Mouse (Mus musculus) urinary bladder, postnatal 10 days (tissue): Measurements from ENCODE around the gene Gapdh.

ENCODE experiments used
- DNase-seq: peaks from one replicate; pipeline ENCODE4 v3.0.0; 2022; ENCODE audit warnings: low spot score

Gapdh gene

GRCm38 (mm10) chr6:125166051-125166751 lies at the start of gene Gapdh:
Gapdh (minus strand) TSS chr6:125166467.
- no peak for DNase-seq

DNA sequence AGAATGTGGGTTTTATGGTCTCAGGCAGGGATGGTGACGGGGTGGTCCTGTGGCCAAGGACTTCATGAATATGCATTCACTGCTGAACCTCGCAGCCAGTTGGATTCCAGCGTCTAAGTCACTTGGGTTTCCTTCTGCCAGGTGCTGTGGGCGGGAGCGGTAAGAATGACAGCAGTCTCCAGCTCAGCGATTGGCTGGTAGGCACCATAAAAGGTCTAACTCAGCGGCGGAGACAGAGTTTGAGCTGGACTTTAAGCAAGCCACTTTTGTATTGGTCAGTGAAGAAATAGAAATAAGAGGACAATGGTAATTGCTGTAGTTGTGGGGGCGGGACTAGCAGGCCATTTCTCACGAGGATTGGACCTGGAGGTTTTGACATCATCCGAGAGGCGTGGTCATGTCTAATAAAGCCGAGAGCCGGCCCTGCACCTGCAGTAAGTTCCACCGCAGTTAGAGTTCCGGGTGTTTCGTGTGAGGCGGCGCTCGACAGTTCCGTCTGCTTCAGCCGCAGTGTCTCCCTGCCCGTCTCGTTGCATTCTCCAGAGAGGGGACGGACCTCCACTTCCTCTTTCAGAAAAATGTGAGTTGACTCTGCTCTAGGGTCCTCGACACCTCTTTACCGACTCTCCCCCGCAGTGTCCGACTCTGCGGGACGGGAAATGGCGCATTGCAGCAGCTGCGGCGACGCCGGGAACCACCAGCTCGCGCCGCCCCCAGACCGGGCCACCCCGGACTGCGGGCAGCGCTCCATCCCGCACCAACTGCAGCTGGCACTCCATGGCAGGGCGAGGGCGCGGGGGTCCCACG lies 49.1 kb upstream of the Gapdh start, which contains the start of gene Vamp1:
Gene Vamp1, plus strand, starts transcription at position 404 of the 807 bp plus-strand sequence.
- DNase-seq, result peak; percentile 72

DNA sequence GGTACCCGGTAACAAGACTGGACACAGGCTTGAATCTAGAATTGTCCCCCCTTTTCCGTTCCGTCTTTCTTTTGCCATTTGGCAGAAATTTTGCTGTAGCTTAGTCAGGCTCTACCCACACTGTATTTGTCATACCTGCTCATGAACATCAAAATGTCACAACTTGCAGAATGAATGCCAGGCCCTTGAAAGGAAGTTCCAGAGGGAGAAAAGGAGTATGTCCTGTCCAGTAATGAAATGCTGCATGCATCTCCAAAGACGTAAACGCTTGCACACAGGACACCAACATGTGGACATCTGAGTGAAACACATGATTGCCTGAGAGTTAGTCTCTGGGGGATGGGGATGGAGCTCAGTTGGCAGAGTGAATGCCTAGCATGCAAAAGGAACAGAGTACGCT lies 47.4 kb upstream of the Gapdh start:
- DNase-seq, result no peak

GRCm38 (mm10) chr6:125213129-125213528 lies 46.9 kb upstream of the Gapdh start:
- DNase-seq, result no peak

DNA sequence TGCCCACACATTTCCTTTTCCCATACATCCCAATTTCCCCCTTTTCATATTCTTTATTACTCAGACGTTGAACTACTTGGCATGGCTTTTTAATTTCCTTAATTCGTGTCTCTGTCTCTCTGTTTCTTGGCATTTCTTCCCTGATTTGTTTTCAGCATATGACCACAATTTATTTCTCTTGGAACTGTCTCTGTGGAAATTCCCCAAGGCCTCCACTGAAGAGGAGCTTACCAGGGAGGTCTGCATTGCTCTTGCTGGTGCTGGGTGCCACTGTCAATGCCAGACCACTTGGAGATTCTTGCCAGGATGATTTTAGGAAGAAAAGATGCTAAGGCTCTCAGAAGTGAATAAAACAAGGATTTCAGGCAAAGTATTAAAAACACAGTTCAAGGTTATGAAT lies 46.4 kb upstream of the Gapdh start:
- no peak for DNase-seq

DNA sequence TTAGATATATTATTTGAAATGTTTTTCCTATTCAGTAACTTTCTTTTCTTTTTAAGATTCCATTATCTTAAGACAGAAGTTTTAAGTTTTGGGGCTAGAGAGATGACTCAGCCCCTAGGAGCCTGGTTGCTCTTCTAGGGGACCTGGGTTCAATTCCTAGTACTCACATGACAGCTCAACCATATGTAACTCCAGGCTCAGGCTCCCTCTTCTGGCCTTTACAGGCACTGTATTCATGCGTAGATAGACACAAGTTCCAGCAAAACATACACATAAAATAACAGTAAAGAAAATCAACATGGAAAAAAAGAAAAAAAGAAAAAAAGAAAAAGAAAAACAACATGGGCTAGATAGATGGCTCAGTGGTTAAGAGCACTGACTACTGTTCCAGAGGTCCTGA lies 44.2 kb upstream of the Gapdh start:
- no peak for DNase-seq

- no peak for DNase-seq
These were observed 30.9 kb upstream of the Gapdh start for GRCm38 (mm10) chr6:125197166-125197565.

- no peak for DNase-seq
These were observed 30.0 kb upstream of the Gapdh start for GRCm38 (mm10) chr6:125196301-125196700.

- DNase-seq, result no peak
These were observed 29.3 kb upstream of the Gapdh start for GRCm38 (mm10) chr6:125195541-125196075.

DNA sequence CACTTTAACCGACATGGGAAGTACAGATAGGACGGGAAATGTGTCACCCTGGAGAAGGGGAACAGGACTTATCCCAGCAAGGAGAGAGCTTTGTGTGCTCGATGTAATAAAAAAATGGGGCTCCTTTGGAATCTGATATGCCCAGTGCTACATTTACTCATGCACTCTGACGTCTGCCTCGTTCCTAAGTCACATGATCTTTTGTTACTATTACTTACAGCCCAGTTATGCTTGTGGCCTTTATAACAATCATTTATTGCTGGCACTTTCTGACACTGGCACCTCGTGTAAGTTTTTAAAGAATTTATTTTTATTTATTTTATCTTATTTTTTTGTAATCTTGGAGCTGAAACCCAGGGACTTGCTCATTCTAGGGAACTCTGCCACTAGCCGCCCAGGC lies 27.1 kb upstream of the Gapdh start:
- DNase-seq, result no peak

DNA sequence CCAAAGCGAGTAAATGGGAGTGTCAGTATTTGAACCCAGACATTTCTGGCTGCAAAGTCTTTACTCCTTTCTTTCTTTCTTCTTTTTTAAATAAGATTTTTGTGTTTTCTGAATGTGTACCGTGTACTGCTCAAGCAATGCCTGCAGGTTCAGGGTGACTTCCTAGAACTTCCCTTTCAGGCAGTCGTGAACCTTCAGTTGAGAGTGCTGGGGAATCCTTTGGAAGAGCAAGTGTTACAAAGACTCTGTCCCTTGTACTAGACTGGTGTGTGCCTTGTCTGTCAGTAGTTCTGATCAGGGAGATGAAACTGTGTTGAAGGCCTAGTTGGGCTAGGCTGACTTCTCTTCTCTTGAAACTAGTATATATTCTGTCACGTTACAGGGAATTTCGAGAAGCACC lies 26.6 kb upstream of the Gapdh start:
- DNase-seq, result no peak

DNA sequence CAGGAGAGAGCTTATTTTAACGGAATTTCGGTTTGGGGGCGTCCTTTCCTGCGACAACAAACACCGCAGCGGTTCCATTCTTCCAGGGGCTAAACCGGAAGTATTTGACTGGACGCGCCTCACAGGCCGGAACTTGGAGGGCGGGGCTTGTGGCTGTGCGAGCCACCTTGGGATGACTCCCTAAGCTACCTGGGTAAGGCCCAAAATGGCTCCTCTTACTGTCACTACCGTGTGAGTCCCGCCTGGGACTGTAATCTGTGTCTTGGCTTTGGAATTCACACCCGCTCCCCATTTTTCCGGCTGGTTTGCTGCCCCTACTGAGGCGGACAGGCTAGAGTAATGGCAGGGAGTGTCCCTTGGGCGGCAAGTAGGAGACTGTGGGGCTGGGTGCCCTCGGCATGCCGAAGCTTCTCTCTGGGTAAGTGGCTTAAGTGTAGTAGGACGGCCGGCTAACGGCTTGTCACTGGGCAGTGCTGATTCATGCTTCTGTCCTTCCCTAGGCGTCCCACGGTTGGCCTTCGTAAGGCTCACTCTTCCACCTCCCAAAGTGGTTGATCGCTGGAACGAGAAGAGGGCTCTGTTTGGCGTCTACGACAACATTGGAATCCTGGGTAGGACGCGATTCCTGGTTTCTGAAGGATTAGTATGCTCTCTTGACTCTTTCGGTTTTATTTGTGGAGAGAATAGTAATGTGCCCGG lies 25.9 kb upstream of the Gapdh start:
- DNase-seq, result peak; percentile 75

DNA sequence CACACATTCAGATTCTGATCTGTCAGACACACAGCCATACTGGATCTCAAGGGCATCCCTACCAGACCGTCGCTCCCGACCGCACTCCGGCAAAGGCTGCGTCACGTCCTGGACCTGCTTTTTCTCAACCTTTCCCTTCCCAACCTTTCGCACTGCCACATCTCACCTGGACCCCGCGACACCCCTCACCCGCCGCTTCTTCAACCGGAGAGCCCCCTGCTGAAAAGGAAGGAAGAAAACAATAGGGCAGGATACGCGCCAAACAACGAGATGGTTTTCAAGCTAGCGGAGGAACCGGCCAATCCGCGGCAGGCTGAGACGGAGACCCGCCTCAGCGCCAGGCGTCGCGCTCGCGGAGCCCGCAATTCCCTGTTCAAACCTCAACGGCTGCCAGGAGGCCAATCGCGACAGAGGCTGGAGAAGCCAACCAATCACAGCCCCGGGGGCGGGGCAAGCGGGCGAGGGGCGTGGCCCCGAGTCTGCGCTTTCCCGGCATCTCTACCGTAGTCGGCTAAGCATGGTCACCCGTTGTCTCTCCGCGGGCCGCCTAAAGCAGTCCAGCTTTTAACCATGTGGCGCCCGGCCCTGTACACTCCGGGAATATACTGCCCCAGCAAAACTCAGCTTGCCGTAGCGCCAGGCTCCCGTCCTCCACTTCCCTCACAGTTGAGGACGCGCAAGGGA lies 25.2 kb upstream of the Gapdh start, which contains the start of the genes Ncapd2 and Mrpl51:
Gene Ncapd2, minus strand, starts transcription at position 370 of the 684 bp plus-strand sequence.
Gene Mrpl51, plus strand, starts transcription at position 470 of the 684 bp plus-strand sequence.
- peak; percentile 89 for DNase-seq

DNA sequence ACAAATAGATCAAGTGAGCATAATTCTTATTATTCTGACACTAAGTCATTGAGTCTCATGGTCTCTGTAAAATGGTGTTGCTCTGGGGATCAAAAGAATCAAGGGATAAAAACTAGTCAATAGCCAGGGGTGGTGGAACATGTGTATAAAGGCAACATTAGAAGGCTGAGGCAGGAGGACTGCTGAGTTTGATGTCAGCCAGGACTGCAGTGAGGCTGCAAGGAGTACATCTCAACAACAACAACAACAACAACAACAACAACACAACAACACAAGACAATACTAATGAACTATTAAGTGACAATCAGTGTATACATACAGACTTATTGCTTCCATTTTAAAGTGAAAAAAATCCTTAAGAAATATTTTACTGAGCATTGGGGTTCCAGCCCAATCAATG lies 24.5 kb upstream of the Gapdh start:
- DNase-seq, result no peak

DNA sequence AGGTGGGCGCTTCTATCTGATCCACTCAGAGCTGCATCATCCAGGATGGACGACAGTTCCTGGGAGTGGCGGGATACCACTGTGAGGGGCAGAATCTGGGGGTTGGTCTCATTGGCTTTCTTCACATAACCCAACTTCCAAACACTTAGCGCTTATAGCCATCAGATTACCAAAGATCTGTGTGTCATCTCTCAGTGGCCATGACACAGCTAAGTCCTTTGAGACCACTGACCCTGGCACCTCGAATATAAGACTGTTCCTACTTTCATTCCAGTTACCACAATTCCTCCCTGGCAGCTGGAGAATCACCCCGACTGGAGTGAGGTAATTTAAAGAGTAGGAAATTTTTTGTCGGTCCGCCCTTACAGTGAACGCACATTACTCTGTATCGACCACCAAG lies 19.9 kb upstream of the Gapdh start:
- DNase-seq, result no peak

DNA sequence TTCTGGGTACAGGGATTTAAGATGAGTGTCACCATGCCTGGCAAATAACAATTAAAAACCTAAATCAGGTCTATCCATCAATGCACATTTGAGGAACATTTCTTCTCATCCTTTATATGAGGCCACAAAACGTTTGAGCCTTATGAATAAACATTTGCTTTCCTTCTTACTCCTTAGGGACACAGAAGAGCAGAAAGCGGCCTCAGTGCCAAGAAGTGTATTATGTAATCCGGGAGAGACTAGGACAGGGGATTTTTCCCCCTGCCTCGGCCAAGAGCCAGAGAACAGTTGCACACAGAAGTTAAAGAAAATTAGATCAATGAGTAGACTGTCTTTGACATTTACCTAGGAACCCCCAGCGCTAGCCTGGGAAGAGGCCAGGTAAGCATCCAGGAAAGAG lies 15.9 kb upstream of the Gapdh start:
- DNase-seq, result no peak

- DNase-seq, result no peak
These were observed 13.3 kb upstream of the Gapdh start for GRCm38 (mm10) chr6:125179601-125180000.

DNA sequence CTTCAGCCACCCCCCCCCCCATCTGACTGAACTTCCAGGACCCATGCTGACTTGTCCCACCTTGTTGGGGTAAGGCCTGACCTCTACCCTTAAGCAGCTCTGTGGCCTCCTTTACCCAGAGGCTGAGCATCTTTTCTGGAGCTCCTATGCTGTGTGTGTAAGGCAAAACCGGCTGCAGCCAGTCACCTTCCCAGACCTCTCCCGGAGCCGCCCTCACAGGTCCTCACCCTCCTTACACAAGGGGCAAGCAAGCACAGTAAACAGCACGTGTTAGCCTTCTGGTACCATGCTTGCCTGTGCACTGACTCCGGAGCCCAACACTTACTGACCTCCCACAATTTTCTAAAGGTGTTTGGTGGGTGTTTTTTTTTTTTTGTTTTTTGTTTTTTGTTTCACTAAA lies 9.2 kb upstream of the Gapdh start:
- DNase-seq, result no peak

GRCm38 (mm10) chr6:125173256-125173655 lies 7.0 kb upstream of the Gapdh start:
- DNase-seq, result no peak

DNA sequence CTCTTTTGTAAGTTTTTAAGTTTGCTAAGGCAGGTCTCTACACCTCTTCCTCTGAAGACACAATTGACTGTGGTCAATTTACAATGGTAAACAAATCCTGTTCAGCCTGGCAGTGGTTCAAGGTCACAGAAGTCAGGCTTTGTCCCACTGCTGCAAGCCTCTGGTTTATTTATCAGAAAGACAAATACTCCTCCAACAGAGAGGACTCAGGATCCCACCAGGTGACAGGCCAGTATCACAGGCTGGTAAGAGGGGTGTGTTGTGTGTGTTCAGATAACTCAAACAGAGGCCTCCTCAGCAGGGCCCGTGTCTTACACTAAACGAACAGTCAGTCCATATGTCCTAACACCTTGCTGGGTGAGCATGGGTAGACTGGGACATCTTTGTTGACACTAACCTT lies 6.2 kb upstream of the Gapdh start:
- no peak for DNase-seq

GRCm38 (mm10) chr6:125170194-125170593 lies 3.9 kb upstream of the Gapdh start:
- DNase-seq, result no peak

- no peak for DNase-seq
These were observed 1.8 kb upstream of the Gapdh start for GRCm38 (mm10) chr6:125168086-125168485.
